Mouse (Mus musculus) lung, postnatal 36 days (tissue): ENCODE results near the gene Itprip.
"Not testable (repeated sequence)": the region's sequence is repeated elsewhere in the genome, so short reads cannot be mapped to it uniquely, and the experiment has no call there.

Experiments
- DNase-seq: peaks from one replicate; pipeline ENCODE4 v3.0.0; 2022; ENCODE audit warnings: mixed read lengths

The Itprip gene

GRCm38 (mm10) chr19:47884296-47885085 lies 34.6 kb downstream of the Itprip start:
- no peak for DNase-seq

DNA sequence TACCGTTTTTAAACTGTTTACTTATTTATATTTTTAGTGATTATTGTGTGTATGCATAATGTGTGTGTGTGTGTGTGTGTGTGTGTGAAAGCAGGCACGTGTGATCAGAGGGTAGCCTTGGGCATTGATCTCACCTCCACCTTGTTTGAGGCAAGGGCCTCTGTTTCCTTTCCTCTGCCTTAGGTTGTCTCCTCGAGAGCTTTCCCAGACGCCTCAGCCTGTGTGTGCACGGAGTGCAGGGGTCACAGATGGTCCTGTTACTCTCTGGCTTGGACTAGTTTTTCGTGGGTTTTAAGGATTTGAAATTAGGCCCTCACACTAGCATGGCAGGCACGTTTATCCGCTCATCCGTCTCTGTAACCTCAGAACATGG lies 36.2 kb downstream of the Itprip start:
- no peak for DNase-seq

GRCm38 (mm10) chr19:47882151-47882881 lies 36.8 kb downstream of the Itprip start:
- DNase-seq = peak; percentile 87

DNA sequence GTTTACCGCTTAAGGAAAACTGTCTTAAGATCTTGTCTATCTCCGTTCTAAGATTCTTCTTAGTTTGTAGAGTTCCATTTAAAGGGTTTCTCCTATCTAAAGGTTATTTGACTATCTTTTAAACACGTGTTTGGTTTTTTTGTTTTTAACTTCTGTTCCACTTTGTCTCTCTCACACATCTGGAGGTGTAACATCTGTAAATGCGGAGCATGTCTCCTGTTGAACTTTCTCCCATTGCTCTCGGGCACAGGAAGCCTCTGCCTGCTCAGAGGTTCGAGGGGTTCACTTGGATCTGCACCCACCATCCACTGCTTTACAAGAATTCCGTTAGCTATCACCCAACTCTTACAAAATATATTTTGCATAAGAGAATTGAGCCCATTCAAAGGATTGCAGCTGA lies 37.6 kb downstream of the Itprip start:
- DNase-seq = no peak

- no peak for DNase-seq
Observed at GRCm38 (mm10) chr19:47876252-47876651, 42.8 kb downstream of the Itprip start.

GRCm38 (mm10) chr19:47871515-47871914 lies 47.6 kb downstream of the Itprip start:
- no peak for DNase-seq

DNA sequence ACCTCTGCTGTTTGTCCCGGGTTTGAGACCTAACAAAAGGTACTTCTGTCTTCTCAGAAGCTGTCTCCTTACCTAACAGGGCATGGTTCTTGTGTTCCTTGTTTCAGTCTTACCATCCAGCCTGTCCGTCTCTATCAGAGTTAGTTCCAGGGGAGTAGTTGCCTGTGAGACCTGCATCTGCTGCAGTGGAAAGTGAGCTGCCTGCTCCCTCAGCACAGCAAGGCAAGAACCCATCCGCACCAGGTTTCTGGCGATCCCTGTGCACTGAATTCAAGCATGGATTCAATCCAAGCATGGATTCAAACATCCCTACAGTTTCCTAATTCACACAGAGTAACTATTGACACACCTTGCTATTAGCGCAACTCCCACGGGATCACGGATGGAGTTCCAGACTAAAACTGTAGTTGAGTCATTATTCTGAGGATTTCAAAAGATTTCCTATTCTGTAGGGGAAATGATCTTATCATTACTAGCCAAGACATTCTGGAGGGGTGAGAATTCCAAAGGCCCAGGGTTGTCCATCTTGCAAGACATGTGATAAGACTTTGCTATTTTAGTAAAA lies 48.9 kb downstream of the Itprip start:
- no peak for DNase-seq

DNA sequence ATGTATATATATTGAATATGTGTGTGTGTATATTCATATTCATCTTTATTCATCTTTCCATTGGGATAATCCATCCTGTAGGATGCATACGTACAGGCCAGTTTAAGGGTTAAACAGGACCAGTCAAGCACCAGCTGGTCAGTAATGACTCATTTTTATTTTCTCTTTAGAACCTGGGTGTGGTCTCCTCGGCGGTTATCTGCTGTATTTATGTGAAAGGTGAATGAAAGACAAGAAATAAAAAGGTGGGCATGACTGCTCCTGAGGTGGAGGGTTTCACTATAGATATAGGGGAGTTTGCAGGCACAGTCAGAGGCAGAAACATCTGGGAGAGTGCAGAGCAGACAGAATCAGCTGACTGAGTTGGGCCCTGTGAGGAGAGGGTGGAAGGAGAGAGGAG lies 49.6 kb downstream of the Itprip start:
- no peak for DNase-seq

DNA sequence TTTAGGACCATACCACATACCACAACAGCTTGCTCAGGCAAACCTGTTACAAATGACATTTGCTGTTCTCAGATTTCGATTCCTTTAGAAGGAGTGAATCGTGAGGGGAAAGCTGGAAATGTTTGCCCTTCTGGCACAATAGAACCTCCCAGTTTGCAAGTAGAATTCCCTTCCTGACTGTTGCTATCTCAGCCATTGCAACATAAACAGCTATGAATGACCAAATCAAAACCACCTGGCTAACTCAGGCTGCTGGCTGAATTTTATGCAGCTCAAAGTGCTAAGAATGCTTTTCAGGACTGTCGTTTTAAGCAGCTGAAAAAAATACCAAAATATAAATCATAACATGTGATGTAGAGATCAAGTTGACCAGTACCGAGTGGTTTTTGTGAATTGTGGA lies 50.1 kb downstream of the Itprip start:
- DNase-seq = no peak

GRCm38 (mm10) chr19:47867628-47868175 lies 51.4 kb downstream of the Itprip start:
- DNase-seq = no peak

GRCm38 (mm10) chr19:47865353-47865947 lies 53.6 kb downstream of the Itprip start, which contains the start of gene Gsto2:
Gene Gsto2 (plus strand): TSS chr19:47865534.
- peak; percentile 95 for DNase-seq

DNA sequence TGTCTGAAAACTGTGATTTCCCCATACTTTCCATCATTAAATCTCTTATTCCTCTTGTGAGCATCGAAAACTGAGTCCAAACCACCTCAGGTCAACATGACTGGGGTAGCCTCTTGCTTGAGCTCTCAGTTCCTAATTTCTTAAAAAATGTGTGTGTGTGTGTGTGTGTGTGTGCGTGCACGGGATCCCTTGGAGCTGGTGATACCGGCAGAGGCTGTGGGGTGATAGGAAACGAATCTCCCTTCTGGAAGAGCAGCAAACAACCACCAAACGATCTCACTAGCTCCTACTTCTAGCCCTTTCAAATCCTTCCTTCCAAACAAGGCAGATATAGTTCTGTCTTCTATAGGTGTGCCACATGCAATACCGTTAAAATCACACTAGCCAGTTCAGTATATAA lies 54.4 kb downstream of the Itprip start:
- no peak for DNase-seq

- no peak for DNase-seq
Observed at GRCm38 (mm10) chr19:47864051-47864450, 55.0 kb downstream of the Itprip start.

DNA sequence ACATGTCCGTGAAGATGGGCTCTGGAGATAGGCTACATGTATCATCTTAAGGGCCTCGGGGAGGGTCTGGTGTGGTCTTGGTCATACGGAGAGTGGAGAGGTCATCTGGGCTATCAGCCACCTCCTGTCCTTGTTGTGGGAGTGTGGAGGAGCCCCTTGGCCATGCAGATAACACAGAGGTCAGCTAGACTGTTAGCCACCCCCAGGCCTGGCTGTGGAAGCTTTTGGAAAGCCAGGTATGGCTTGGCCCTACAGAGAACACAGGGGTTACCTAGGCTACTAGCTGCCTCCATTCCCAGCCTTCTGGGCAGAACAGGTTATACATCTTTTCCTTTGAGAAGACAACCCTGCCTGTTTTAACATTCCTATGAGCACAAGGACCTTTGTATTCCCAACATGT lies 56.5 kb downstream of the Itprip start:
- no peak for DNase-seq

- peak; percentile 45 for DNase-seq
Observed at GRCm38 (mm10) chr19:47859180-47859579, 59.9 kb downstream of the Itprip start.

DNA sequence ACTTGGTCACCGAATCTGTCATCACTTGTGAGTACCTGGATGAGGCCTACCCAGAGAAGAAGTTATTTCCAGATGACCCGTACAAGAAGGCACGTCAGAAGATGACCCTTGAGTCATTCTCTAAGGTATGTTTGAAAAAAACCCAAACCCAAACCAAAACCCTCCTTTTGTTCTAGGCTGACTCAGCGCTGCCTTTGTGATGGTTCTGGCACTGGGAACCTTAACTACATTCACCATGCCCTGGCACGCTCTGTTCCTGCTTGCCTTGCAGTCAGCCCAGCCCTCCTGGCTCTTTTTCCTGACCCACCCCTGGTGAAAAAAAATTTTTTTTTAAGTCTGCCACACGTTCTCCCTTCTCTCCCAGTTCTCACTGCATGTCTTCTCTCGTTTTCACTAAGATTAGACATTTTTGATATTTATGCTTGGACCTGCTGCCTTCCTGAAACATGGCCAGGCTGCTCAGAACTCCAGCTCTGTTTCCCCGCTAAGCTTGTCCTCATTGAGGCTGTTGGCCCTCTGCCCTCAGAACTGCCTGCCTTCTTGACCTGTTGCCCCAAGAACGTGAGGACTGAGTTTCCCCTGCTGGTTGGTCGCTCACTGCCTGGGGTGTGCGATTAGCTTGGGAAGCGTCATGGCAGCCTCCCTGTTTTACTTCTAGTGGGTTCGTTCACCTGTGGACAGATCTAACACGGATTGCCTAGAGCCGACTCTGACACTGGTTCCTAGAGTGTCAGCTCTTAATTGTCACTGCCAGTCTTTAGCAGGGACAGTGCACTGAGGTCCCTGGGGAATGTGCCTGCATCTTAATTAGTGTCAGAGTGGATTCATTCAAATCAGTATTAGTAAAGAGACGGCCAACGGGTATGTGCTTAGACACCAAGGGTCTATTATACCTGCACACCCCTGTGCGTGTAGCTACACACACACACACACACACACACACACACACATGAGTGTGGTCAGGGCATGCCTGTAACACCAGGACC lies 60.8 kb downstream of the Itprip start:
- DNase-seq = peak; percentile 82

GRCm38 (mm10) chr19:47854796-47855783 lies 64.0 kb downstream of the Itprip start, which contains the start of gene Gsto1:
Gene Gsto1 (plus strand): TSS chr19:47854970.
- DNase-seq = peak; percentile 95

DNA sequence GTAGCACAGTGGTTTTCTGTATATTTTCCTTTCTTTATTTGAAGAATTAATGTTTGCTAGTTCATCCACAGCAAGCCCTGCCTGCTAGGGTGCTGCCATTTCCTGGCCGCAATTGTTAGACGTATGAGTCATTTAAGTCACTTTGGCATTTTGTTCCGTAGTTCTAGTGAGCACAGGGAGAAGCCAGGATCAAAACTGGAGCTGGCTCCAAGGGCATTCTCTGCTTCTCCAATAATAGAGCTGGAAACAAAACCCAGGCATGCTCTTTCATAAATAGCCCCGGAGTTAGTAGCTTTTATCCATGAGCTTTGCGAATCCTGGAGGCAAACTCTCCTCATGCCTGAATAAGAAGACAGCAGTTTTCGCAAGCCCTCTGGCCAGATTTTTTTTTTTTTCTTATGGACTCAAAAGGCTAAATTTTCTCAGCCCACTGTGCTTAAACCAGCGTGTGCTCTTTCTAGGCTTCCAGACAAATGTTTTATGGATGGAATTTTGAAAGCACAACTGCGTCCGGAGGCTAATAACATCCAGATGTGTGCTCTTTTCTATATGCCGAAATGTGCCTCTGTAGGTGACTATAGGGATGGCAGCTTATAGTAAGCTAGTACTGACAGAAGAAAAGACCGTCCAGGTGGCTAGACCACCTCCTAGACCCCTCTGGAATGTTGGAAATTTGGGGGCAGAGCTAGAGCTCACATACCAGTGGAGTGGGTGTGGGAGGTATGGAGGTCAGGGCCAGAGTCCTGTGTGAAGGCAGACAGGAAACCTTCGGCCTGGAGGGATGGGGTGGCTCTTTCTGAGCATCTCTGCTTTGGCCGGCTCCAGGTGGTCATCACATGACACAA lies 64.9 kb downstream of the Itprip start:
- DNase-seq = no peak

DNA sequence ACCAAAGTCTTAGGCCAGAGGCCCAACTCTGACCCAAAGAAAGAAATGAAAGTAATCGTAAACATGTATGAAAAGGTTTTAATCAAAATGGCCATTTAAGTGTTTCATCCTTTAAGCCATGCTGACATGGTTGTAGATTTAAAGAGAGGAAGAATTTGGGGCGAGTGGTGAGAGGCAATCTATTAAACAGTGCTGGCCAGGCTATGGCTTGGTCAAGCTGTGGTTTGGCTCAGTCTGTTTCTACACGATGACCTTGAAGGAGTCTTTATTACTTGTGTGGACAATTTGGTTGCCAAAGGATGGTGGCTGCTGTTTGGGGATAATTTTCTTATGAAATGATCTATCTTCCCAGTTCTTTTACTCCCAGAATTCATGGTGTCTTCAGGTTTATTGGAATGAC lies 66.0 kb downstream of the Itprip start:
- DNase-seq = no peak

GRCm38 (mm10) chr19:47852131-47852530 lies 67.0 kb downstream of the Itprip start:
- DNase-seq = not testable (repeated sequence)
